Mouse (Mus musculus): ENCODE measurements at regions not wholly inside any gene's neighbourhood (a gene's known extent, or its start where the extent isn't known, plus 50 kb on each side); places are given as distances from the start of the nearest gene placed in this dataset.

DNA sequence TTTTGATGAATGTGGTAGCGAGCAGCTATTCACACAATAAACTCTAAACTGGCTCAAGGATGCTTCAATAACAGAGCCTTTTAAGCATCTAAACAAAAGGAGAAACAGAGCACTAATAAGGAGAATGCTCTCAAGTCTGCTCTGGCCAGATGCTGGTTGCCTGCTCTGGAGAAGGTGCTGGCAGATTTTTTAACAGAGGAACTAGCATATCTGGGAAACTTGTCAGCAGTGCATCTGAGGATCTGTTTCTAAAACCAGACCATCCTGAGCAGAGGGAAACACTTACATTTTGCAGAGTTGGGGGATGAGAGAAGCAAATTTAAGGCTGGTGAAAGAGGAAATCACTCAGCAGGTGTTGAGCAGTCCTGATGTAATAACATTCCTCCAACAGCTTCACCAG, 2748.6 kb upstream of the Gm7489 start:
- TF ChIP-seq TCF12 (IDR thresholded peaks at IDR 0.05; ENCODE audit: low read depth, low read length) (no peak), ETS1 (IDR thresholded peaks at IDR 0.05; ENCODE audit: low read depth, low read length) (no peak), BHLHE40 (IDR thresholded peaks at IDR 0.05; ENCODE audit: borderline replicate concordance, low read depth, low read length) (no peak), NRF1 (IDR thresholded peaks at IDR 0.05; ENCODE audit: insufficient read depth, low read depth, low read length, poor library complexity, severe bottlenecking) (no peak), NELFE (IDR thresholded peaks at IDR 0.05; ENCODE audit: low read depth, low read length) (no peak), CTCF (IDR thresholded peaks at IDR 0.05 in 2 of 3, conservative IDR thresholded peaks at IDR 0.05 in 1 of 3; ENCODE audit: control insufficient read depth in 1 of 3, insufficient read depth in 1 of 3, low read depth in 2 of 3, low read length in 3 of 3, poor library complexity in 1 of 3, severe bottlenecking in 1 of 3) (no peak)
- H3K4me3 ChIP-seq (ENCODE audit: control insufficient read depth in 1 of 2, insufficient read depth in 1 of 2, low read depth in 2 of 2, low read length in 2 of 2), result no peak overlapping the region

DNA sequence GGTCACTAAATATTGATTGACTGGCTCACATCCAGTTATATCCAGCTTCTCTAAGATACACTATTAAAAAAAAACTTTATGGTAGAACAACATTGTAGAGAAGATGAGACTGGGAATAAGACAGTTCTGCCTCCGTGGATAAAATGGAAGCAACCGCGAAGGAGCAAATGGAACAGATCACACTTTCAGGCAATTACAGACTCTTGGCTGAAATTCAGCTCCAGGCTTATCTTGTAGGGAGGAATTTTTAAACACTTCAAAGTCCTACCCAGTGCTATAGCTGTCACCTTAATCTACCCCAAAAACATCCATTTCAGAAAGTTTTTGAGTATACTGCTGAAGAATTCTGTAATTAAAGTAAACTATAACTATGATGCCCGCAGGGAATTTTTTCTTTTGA, 2745.2 kb upstream of the Gm7489 start:
- no peaks in the 10 kb centered on the region for H3K27me3 ChIP-seq (ENCODE audit: control insufficient read depth in 1 of 2, insufficient read depth in 2 of 2, low read length in 2 of 2)
- no peaks in the 10 kb centered on the region for H3K9me3 ChIP-seq (replicated peaks; ENCODE audit: insufficient read depth, low read length)
- no peak overlapping the region for H3K9ac ChIP-seq (ENCODE audit: control insufficient read depth, low read depth, low read length, poor library complexity, severe bottlenecking)
- H3K4me3 ChIP-seq (ENCODE audit: control insufficient read depth in 1 of 2, insufficient read depth in 1 of 2, low read depth in 2 of 2, low read length in 2 of 2), result no peak overlapping the region
- TF ChIP-seq GABPA (IDR thresholded peaks at IDR 0.05; ENCODE audit: low read depth, low read length) (no peak), EP300 (IDR thresholded peaks at IDR 0.05; ENCODE audit: low read depth in 1 of 2, low read length in 2 of 2) (no peak), KAT2A (conservative IDR thresholded peaks at IDR 0.05; ENCODE audit: low read depth, low read length) (no peak), NRF1 (IDR thresholded peaks at IDR 0.05; ENCODE audit: insufficient read depth, low read depth, low read length, poor library complexity, severe bottlenecking) (no peak), CHD1 (IDR thresholded peaks at IDR 0.05; ENCODE audit: low read depth, low read length) (no peak), POLR2A (IDR thresholded peaks at IDR 0.05; ENCODE audit: control insufficient read depth in 1 of 2, insufficient read depth in 1 of 2, low read depth in 1 of 2, low read length in 2 of 2, poor library complexity in 1 of 2) (no peak), NELFE (IDR thresholded peaks at IDR 0.05; ENCODE audit: low read depth, low read length) (no peak), MAZ (IDR thresholded peaks at IDR 0.05; ENCODE audit: low read depth, low read length) (no peak), TBP (IDR thresholded peaks at IDR 0.05; ENCODE audit: low read depth, low read length) (no peak), USF2 (IDR thresholded peaks at IDR 0.05; ENCODE audit: borderline replicate concordance in 1 of 2, insufficient read depth in 1 of 2, low read depth in 1 of 2, low read length in 2 of 2) (no peak), ZC3H11A (IDR thresholded peaks at IDR 0.05; ENCODE audit: low read depth, low read length) (no peak), SIN3A (IDR thresholded peaks at IDR 0.05; ENCODE audit: low read length) (no peak), RAD21 (IDR thresholded peaks at IDR 0.05; ENCODE audit: low read depth, low read length) (no peak), ETS1 (IDR thresholded peaks at IDR 0.05; ENCODE audit: low read depth, low read length) (no peak), RCOR1 (IDR thresholded peaks at IDR 0.05; ENCODE audit: low read depth, low read length) (no peak), E2F4 (IDR thresholded peaks at IDR 0.05; ENCODE audit: borderline replicate concordance, low read depth, low read length) (no peak)
- no peaks in the 10 kb centered on the region for H3K36me3 ChIP-seq (ENCODE audit: control insufficient read depth in 1 of 2, insufficient read depth in 2 of 2, low read length in 2 of 2)
- no peak for DNase-seq (ENCODE audit: low read depth, low spot score)
- H3K4me1 ChIP-seq (ENCODE audit: control insufficient read depth in 1 of 2, insufficient read depth in 2 of 2, low read length in 2 of 2), result no peaks in the 10 kb centered on the region
- no peak overlapping the region for H3K27ac ChIP-seq (ENCODE audit: control insufficient read depth, low read depth, low read length)
- H3K79me2 ChIP-seq (ENCODE audit: control insufficient read depth, insufficient read depth, low read length, poor library complexity), result no peaks in the 10 kb centered on the region

More for the DNA sequence above, 2748.6 kb upstream of the Gm7489 start:
- H3K4me1 ChIP-seq (ENCODE audit: control insufficient read depth in 1 of 2, insufficient read depth in 2 of 2, low read length in 2 of 2), result no peaks in the 10 kb centered on the region; a peak in 1 of 4 replicates
- no peaks in the 10 kb centered on the region for H3K36me3 ChIP-seq (ENCODE audit: control insufficient read depth in 1 of 2, insufficient read depth in 2 of 2, low read length in 2 of 2)
- DNase-seq (ENCODE audit: low read depth, low spot score), result no peak
- no peaks in the 10 kb centered on the region for H3K9me3 ChIP-seq (replicated peaks; ENCODE audit: insufficient read depth, low read length)
- H3K9ac ChIP-seq (ENCODE audit: control insufficient read depth, low read depth, low read length, poor library complexity, severe bottlenecking), result no peak overlapping the region
- H3K79me2 ChIP-seq (ENCODE audit: control insufficient read depth, insufficient read depth, low read length, poor library complexity), result no peaks in the 10 kb centered on the region
- no peaks in the 10 kb centered on the region for H3K27me3 ChIP-seq (ENCODE audit: control insufficient read depth in 1 of 2, insufficient read depth in 2 of 2, low read length in 2 of 2)
- no peak overlapping the region for H3K27ac ChIP-seq (ENCODE audit: control insufficient read depth, low read depth, low read length)
